8 mouse cellular contexts compared by ENCODE assay signal in genomic region chr7:141480842-141481497, GRCm38 (mm10). TPM values are rescaled to one million over a fixed set of nuclear protein-coding genes. Genes with fewer than 3 reads are reported as not detected.
DNase-seq lines count a peak whose midpoint lies in the region; ATAC-seq lines count a peak whose summit lies in the region.

No protein-coding gene starts in this region.

- no peak overlapping the region for H3K9ac ChIP-seq in forebrain, embryonic 13.5 days
- peak overlapping the region; percentile 18 for H3K9ac ChIP-seq in hindbrain, embryonic 15.5 days

- H3K9me3 ChIP-seq in forebrain, embryonic 13.5 days (replicated peaks) = no peaks in the 10 kb centered on the region
- no peaks in the 10 kb centered on the region for H3K9me3 ChIP-seq in hindbrain, embryonic 15.5 days

- intact Hi-C loops in heart, postnatal 25 days (cut with DNase I) = loop anchor here (1.0 to 5.0 kb wide), 3 partner anchors 45 to 185 kb away; no protein-coding TSS in a partner anchor
- intact Hi-C loops in left cerebral cortex, postnatal 36 days (cut with DNase I) = loop anchor here (2.0 to 5.0 kb wide), 2 partner anchors 44 to 186 kb away; no protein-coding TSS in a partner anchor

- 8% methylated on average over 10 of the region's 10 CpGs for WGBS in forebrain, embryonic 13.5 days
- 8% methylated on average over 10 of the region's 10 CpGs for WGBS in hindbrain, embryonic 15.5 days

- ATAC-seq in forebrain, embryonic 13.5 days = peak; percentile 58
- peak; percentile 28 for ATAC-seq in hindbrain, embryonic 15.5 days (ENCODE audit: low FRiP score, low read depth)

- H3K27ac ChIP-seq in forebrain, embryonic 13.5 days = no peak overlapping the region
- peak overlapping the region; percentile 82 for H3K27ac ChIP-seq in hindbrain, embryonic 15.5 days (replicated peaks)

- peaks cover 39% of the 10 kb centered on the region for H3K27me3 ChIP-seq in forebrain, embryonic 13.5 days
- peaks cover 4% of the 10 kb centered on the region for H3K27me3 ChIP-seq in hindbrain, embryonic 15.5 days

- peak overlapping the region; percentile 95 for H3K4me2 ChIP-seq in forebrain, embryonic 13.5 days
- H3K4me2 ChIP-seq in hindbrain, embryonic 15.5 days = peak overlapping the region; percentile 93

- peak overlapping the region; percentile 60 for H3K4me3 ChIP-seq in forebrain, embryonic 13.5 days
- H3K4me3 ChIP-seq in hindbrain, embryonic 15.5 days = peak overlapping the region; percentile 75

- H3K4me1 ChIP-seq in forebrain, embryonic 13.5 days = peaks cover 37% of the 10 kb centered on the region
- H3K4me1 ChIP-seq in hindbrain, embryonic 15.5 days (replicated peaks) = peaks cover 61% of the 10 kb centered on the region

- no peaks in the 10 kb centered on the region for H3K36me3 ChIP-seq in forebrain, embryonic 13.5 days (ENCODE audit: poor library complexity, severe bottlenecking)
- H3K36me3 ChIP-seq in hindbrain, embryonic 15.5 days = no peaks in the 10 kb centered on the region

- DNase-seq in heart, adult 18-20 months = peak; percentile 82 to 84
- DNase-seq in heart, postnatal 25 days (ENCODE audit: low spot score) = no peak
- DNase-seq in c-Kit-positive CD71-positive TER-119-positive erythroid progenitor cells, embryonic 14.5 days (ENCODE audit: low spot score) = peak; percentile 77
- peak; percentile 69 to 77 for DNase-seq in left cerebral cortex, postnatal 36 days (ENCODE audit: low spot score in 2 of 2)
- peak; percentile 88 for DNase-seq in mesoderm, embryonic 11.5 days (ENCODE audit: low read depth, low spot score)
- DNase-seq in spleen, postnatal 10 days (ENCODE audit: low spot score in 2 of 2) = peak; percentile 67 to 76

RNA-seq across cellular contexts. Expression of gene Tspan4, which starts 5.9 kb away (rescaled TPM):
- 10 to 100 TPM; 18.9 to 22.9 TPM for total RNA-seq in heart, adult 18-20 months (2021)
- total RNA-seq in heart, postnatal 25 days (2021) = 10 to 100 TPM; 17.5 to 39.0 TPM
- 18.0 and 20.0 TPM in 2 replicates for polyA plus RNA-seq in forebrain, embryonic 13.5 days (2015; fragmentation: Nextera tagmentation; extraction: Ambion mirVana)
- polyA plus RNA-seq in hindbrain, embryonic 15.5 days (2015; fragmentation: Nextera tagmentation; extraction: Ambion mirVana) = 63.2 and 66.7 TPM in 2 replicates
- 10 to 100 TPM; 14.2 to 20.0 TPM for total RNA-seq in left cerebral cortex, postnatal 36 days (2021)

RNA-seq across cellular contexts. Expression of gene Polr2l, which starts 6.0 kb away (rescaled TPM):
- 10 to 100 TPM; 82.3 to 97.7 TPM for total RNA-seq in heart, adult 18-20 months (2021)
- 10 to 100 TPM; 74.3 to 74.7 TPM for total RNA-seq in heart, postnatal 25 days (2021)
- 76.5 and 89.5 TPM in 2 replicates for polyA plus RNA-seq in forebrain, embryonic 13.5 days (2015; fragmentation: Nextera tagmentation; extraction: Ambion mirVana)
- 85.9 and 86.2 TPM in 2 replicates for polyA plus RNA-seq in hindbrain, embryonic 15.5 days (2015; fragmentation: Nextera tagmentation; extraction: Ambion mirVana)
- 10 to 100 TPM; 38.0 to 40.1 TPM for total RNA-seq in left cerebral cortex, postnatal 36 days (2021)

RNA-seq across cellular contexts. Expression of gene Cd151, which starts 13.8 kb away (rescaled TPM):
- total RNA-seq in heart, adult 18-20 months (2021) = 100 to 1,000 TPM; 320 to 330 TPM
- 100 to 1,000 TPM; 280 TPM for total RNA-seq in heart, postnatal 25 days (2021)
- polyA plus RNA-seq in forebrain, embryonic 13.5 days (2015; fragmentation: Nextera tagmentation; extraction: Ambion mirVana) = 12.0 and 14.3 TPM in 2 replicates
- 20.6 and 20.7 TPM in 2 replicates for polyA plus RNA-seq in hindbrain, embryonic 15.5 days (2015; fragmentation: Nextera tagmentation; extraction: Ambion mirVana)
- total RNA-seq in left cerebral cortex, postnatal 36 days (2021) = 10 to 100 TPM; 30.9 to 35.4 TPM

RNA-seq across cellular contexts. Expression of gene Cracr2b, which starts 20.1 kb away (rescaled TPM):
- total RNA-seq in heart, adult 18-20 months (2021) = 10 to 100 TPM; 22.5 to 23.3 TPM
- total RNA-seq in heart, postnatal 25 days (2021) = 10 to 100 TPM; 19.7 to 23.1 TPM
- polyA plus RNA-seq in forebrain, embryonic 13.5 days (2015; fragmentation: Nextera tagmentation; extraction: Ambion mirVana) = 3.2 and 6.0 TPM in 2 replicates
- 7.1 and 9.5 TPM in 2 replicates for polyA plus RNA-seq in hindbrain, embryonic 15.5 days (2015; fragmentation: Nextera tagmentation; extraction: Ambion mirVana)
- total RNA-seq in left cerebral cortex, postnatal 36 days (2021) = 1 to 10 TPM; 3.0 to 3.5 TPM

RNA-seq across cellular contexts. Expression of gene Pnpla2, which starts 26.0 kb away (rescaled TPM):
- total RNA-seq in heart, adult 18-20 months (2021) = 100 to 1,000 TPM; 387 to 566 TPM
- total RNA-seq in heart, postnatal 25 days (2021) = 100 to 1,000 TPM; 409 to 426 TPM
- polyA plus RNA-seq in forebrain, embryonic 13.5 days (2015; fragmentation: Nextera tagmentation; extraction: Ambion mirVana) = 19.5 and 21.0 TPM in 2 replicates
- polyA plus RNA-seq in hindbrain, embryonic 15.5 days (2015; fragmentation: Nextera tagmentation; extraction: Ambion mirVana) = 19.7 and 19.8 TPM in 2 replicates
- 10 to 100 TPM; 28.0 to 31.7 TPM for total RNA-seq in left cerebral cortex, postnatal 36 days (2021)

Comparison
In these comparisons a context has a peak if more than half of its experiments do, and no peak if none do; other contexts are left out.
1. RNA of gene Cd151, which starts 13.8 kb away (total RNA-seq): 320 to 330 TPM in heart, adult 18-20 months and 280 TPM in heart, postnatal 25 days; 30.9 to 35.4 TPM in left cerebral cortex, postnatal 36 days; every median in the first group is over 4 times any median in the second.